Mouse (Mus musculus): ENCODE measurements around the gene Nedd9. TPM values are rescaled to one million over a fixed set of nuclear protein-coding genes. Genes with fewer than 3 reads are reported as not detected.

Gene Nedd9
- polyA plus RNA-seq, 1 experiment = 3.0 TPM

DNA sequence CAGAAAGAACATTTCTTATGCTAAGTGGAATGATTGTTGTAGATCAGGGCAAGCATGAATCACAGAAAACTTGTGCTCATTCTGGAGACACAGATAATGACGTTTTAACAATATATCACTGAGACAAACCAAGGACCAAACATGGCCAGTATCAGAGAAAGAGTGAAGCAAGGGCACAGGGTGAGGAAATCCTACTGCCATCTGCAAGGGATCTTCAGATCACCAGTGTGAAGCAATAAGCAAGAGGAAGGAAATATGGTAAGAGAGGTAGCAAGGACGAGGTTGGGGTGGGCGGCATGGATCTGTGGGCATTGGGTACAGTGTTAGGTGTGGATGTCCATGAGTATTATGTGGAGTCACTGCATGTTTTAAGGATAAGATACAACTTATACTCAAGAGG, 13.6 kb upstream of the Nedd9 start:
- Histone ChIP-seq H3K9me3 (replicated peaks; ENCODE audit: control insufficient read depth, insufficient read depth, low read length, poor library complexity, severe bottlenecking) (no peaks in the 10 kb centered on the region), H3K27ac (ENCODE audit: insufficient read depth, low read length) (no peak overlapping the region), H3K4me1 (ENCODE audit: control insufficient read depth, insufficient read depth, low read length) (no peaks in the 10 kb centered on the region), H3K27me3 (ENCODE audit: control insufficient read depth, insufficient read depth, low read length, poor library complexity, severe bottlenecking) (no peaks in the 10 kb centered on the region; the same call in 1 of the 2 replicates), H3K9ac (ENCODE audit: low read depth, poor library complexity, severe bottlenecking) (no peak overlapping the region), H3K4me3 (ENCODE audit: low read depth, low read length) (no peak overlapping the region), H3K36me3 (ENCODE audit: control insufficient read depth, insufficient read depth, low read length, poor library complexity, severe bottlenecking) (no peaks in the 10 kb centered on the region)
- no peak for TF ChIP-seq EP300 (IDR thresholded peaks at IDR 0.05; ENCODE audit: insufficient read depth, low read depth, low read length)
- no peak for TF ChIP-seq CTCF (IDR thresholded peaks at IDR 0.05; ENCODE audit: low read depth, low read length)
- TF ChIP-seq POLR2A (IDR thresholded peaks at IDR 0.05; ENCODE audit: insufficient read depth, low read length) = no peak

DNA sequence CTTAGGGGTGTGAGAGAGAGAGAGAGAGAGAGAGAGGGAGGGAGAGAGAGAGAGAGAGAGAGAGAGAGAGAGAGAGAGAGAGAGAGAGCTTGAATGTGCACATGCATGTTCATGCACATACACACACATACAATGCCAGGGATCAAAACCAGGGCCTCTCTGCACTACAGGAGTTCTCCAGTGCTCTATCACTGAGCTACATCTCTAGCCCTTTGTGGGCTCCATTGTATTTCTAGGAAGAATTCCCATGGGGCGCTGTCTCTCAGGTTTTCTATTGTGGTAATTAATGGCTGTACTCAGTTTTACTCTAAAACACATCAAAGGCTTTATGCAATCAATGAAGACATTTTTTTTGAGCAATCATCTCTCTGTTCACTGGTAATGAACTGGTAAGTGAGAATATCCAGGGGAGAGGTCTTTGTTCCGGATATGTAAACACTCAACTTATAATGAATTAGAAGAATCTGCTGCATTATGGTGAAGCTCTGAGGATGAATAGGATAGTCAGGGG, 11.5 kb upstream of the Nedd9 start:
- H3K4me3 ChIP-seq (ENCODE audit: low read depth, low read length) = no peak overlapping the region
- no peaks in the 10 kb centered on the region for H3K36me3 ChIP-seq (ENCODE audit: control insufficient read depth, insufficient read depth, low read length, poor library complexity, severe bottlenecking)
- no peaks in the 10 kb centered on the region for H3K4me1 ChIP-seq (ENCODE audit: control insufficient read depth, insufficient read depth, low read length)
- no peak overlapping the region for H3K9ac ChIP-seq (ENCODE audit: low read depth, poor library complexity, severe bottlenecking)
- TF ChIP-seq POLR2A (IDR thresholded peaks at IDR 0.05; ENCODE audit: insufficient read depth, low read length) (no peak), EP300 (IDR thresholded peaks at IDR 0.05; ENCODE audit: insufficient read depth, low read depth, low read length) (no peak), CTCF (IDR thresholded peaks at IDR 0.05; ENCODE audit: low read depth, low read length) (no peak)
- H3K27me3 ChIP-seq (ENCODE audit: control insufficient read depth, insufficient read depth, low read length, poor library complexity, severe bottlenecking) = no peaks in the 10 kb centered on the region; the same call in 1 of the 2 replicates
- no peaks in the 10 kb centered on the region for H3K9me3 ChIP-seq (replicated peaks; ENCODE audit: control insufficient read depth, insufficient read depth, low read length, poor library complexity, severe bottlenecking)
- H3K27ac ChIP-seq (ENCODE audit: insufficient read depth, low read length) = no peak overlapping the region

DNA sequence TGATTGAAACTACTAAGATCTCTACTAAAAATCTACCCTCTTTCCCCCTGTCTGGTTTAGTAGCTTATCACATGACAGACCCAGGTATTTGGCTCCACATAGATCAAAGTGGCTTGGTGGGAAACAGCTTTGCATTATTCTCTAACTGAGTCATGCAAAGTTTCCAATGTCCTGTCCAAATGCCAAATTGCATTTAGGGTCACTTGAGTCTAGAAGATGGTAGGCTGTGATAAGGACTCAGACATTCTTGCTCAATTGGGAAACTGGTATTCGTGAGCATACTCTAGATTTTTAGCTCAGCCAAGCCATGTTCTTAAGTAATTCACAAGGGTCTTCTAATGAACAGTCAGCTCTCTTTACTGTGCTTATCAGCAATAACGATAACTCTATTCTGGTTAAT, 7.5 kb upstream of the Nedd9 start:
- H3K4me1 ChIP-seq (ENCODE audit: control insufficient read depth, insufficient read depth, low read length) = no peaks in the 10 kb centered on the region
- no peaks in the 10 kb centered on the region for H3K9me3 ChIP-seq (replicated peaks; ENCODE audit: control insufficient read depth, insufficient read depth, low read length, poor library complexity, severe bottlenecking)
- H3K36me3 ChIP-seq (ENCODE audit: control insufficient read depth, insufficient read depth, low read length, poor library complexity, severe bottlenecking) = no peaks in the 10 kb centered on the region
- no peak overlapping the region for H3K9ac ChIP-seq (ENCODE audit: low read depth, poor library complexity, severe bottlenecking)
- no peak overlapping the region for H3K4me3 ChIP-seq (ENCODE audit: low read depth, low read length)
- no peak overlapping the region for H3K27ac ChIP-seq (ENCODE audit: insufficient read depth, low read length)
- H3K27me3 ChIP-seq (ENCODE audit: control insufficient read depth, insufficient read depth, low read length, poor library complexity, severe bottlenecking) = no peaks in the 10 kb centered on the region; the same call in 1 of the 2 replicates
- TF ChIP-seq EP300 (IDR thresholded peaks at IDR 0.05; ENCODE audit: insufficient read depth, low read depth, low read length) (no peak), POLR2A (IDR thresholded peaks at IDR 0.05; ENCODE audit: insufficient read depth, low read length) (no peak)

DNA sequence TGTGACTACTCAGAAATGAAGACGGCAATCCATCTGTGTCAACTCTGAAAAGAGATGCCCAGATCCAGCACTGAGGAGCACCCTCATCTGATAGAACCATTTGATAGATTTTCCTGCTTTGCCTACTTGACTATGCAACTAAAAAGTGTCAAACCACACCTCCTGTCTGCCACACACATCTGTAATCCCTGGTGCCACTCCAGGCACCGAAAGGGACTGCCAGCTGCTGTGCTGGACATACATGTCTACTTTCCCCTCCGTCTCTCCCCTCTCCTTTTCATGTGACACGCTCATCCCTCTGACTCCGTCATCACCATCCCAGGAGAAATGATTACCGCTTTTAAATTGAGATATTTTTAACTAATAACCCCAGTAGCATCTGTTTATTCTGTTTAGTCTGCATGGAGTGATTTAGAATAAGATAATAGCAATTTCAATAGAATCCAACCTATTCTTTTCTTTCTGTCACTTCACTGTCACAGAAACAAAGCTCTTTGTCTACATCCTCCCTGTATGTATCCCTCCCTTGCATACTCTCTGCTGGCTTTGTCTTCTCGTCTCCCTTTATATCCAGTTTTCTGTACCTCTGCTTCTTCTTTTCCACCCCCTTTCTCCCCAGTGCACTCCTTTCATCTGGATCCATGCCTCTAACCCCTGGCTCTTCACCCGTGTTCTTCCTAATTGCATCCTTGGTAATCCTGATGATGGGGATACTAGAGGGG, 5.0 kb upstream of the Nedd9 start:
- Histone ChIP-seq H3K4me3 (ENCODE audit: low read depth, low read length) (no peak overlapping the region), H3K27ac (ENCODE audit: insufficient read depth, low read length) (no peak overlapping the region), H3K27me3 (ENCODE audit: control insufficient read depth, insufficient read depth, low read length, poor library complexity, severe bottlenecking) (no peaks in the 10 kb centered on the region), H3K36me3 (ENCODE audit: control insufficient read depth, insufficient read depth, low read length, poor library complexity, severe bottlenecking) (no peaks in the 10 kb centered on the region), H3K9me3 (replicated peaks; ENCODE audit: control insufficient read depth, insufficient read depth, low read length, poor library complexity, severe bottlenecking) (no peaks in the 10 kb centered on the region), H3K9ac (ENCODE audit: low read depth, poor library complexity, severe bottlenecking) (no peak overlapping the region), H3K4me1 (ENCODE audit: control insufficient read depth, insufficient read depth, low read length) (no peaks in the 10 kb centered on the region)
- TF ChIP-seq EP300 (IDR thresholded peaks at IDR 0.05; ENCODE audit: insufficient read depth, low read depth, low read length) (no peak), CTCF (IDR thresholded peaks at IDR 0.05; ENCODE audit: low read depth, low read length) (no peak), POLR2A (IDR thresholded peaks at IDR 0.05; ENCODE audit: insufficient read depth, low read length) (no peak)

DNA sequence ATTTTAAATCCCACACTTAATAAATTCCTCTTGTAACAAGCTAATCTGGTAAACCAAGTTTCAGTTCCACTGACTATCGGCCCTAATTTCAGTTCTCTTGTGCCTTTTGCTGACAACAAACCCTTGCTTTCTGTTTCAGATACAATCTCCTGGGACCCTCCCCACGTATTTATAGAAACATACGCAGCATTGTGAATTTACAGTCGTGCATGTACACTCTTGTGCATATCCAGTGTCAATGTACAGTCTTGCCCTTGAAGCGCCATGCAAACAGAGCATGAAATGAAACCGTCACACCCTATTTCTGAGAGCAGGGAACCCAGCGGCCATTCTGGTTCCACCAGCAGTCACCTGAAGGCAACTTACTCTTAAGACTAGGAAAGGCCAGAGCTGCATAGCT, 4.4 kb upstream of the Nedd9 start:
- Histone ChIP-seq H3K36me3 (ENCODE audit: control insufficient read depth, insufficient read depth, low read length, poor library complexity, severe bottlenecking) (no peaks in the 10 kb centered on the region), H3K4me3 (ENCODE audit: low read depth, low read length) (no peak overlapping the region), H3K4me1 (ENCODE audit: control insufficient read depth, insufficient read depth, low read length) (no peaks in the 10 kb centered on the region), H3K27me3 (ENCODE audit: control insufficient read depth, insufficient read depth, low read length, poor library complexity, severe bottlenecking) (no peaks in the 10 kb centered on the region), H3K9ac (ENCODE audit: low read depth, poor library complexity, severe bottlenecking) (no peak overlapping the region), H3K9me3 (replicated peaks; ENCODE audit: control insufficient read depth, insufficient read depth, low read length, poor library complexity, severe bottlenecking) (no peaks in the 10 kb centered on the region), H3K27ac (ENCODE audit: insufficient read depth, low read length) (no peak overlapping the region)
- TF ChIP-seq EP300 (IDR thresholded peaks at IDR 0.05; ENCODE audit: insufficient read depth, low read depth, low read length) = no peak
- TF ChIP-seq CTCF (IDR thresholded peaks at IDR 0.05; ENCODE audit: low read depth, low read length) = no peak
- no peak for TF ChIP-seq POLR2A (IDR thresholded peaks at IDR 0.05; ENCODE audit: insufficient read depth, low read length)

DNA sequence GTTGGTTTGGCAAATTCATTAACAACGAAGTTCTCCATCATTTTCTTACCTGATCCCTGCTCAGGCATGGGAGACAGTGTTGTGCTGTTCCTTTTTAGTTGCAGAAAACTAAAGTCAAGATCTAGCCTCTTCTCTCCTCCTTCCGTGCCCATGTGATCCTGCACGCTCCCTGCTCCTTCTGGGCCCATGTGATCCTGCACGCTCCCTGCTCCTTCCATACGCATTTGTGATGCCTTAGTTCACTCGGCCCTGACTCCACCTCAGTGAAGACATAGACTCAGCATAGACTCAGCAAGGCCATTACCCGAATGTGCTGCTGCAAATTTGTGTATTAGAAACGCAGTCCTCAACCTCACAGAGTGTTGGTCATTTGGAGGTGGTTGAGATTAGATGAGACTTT, 3.1 kb upstream of the Nedd9 start:
- Histone ChIP-seq H3K27me3 (ENCODE audit: control insufficient read depth, insufficient read depth, low read length, poor library complexity, severe bottlenecking) (no peaks in the 10 kb centered on the region), H3K4me3 (ENCODE audit: low read depth, low read length) (no peak overlapping the region), H3K4me1 (ENCODE audit: control insufficient read depth, insufficient read depth, low read length) (no peaks in the 10 kb centered on the region), H3K27ac (ENCODE audit: insufficient read depth, low read length) (no peak overlapping the region), H3K9ac (ENCODE audit: low read depth, poor library complexity, severe bottlenecking) (no peak overlapping the region), H3K9me3 (replicated peaks; ENCODE audit: control insufficient read depth, insufficient read depth, low read length, poor library complexity, severe bottlenecking) (no peaks in the 10 kb centered on the region), H3K36me3 (ENCODE audit: control insufficient read depth, insufficient read depth, low read length, poor library complexity, severe bottlenecking) (no peaks in the 10 kb centered on the region)
- TF ChIP-seq EP300 (IDR thresholded peaks at IDR 0.05; ENCODE audit: insufficient read depth, low read depth, low read length) (no peak), POLR2A (IDR thresholded peaks at IDR 0.05; ENCODE audit: insufficient read depth, low read length) (no peak), CTCF (IDR thresholded peaks at IDR 0.05; ENCODE audit: low read depth, low read length) (no peak)

Data from ES-Bruce4 (cell line).